Mouse (Mus musculus): ENCODE results near the gene Myo1e.

GRCm38 (mm10) chr9:70314019-70314418 lies 106.9 kb downstream of the Myo1e start:
- TF ChIP-seq CTCF (IDR thresholded peaks at IDR 0.05) (peak; percentile 35), POLR2A (IDR thresholded peaks at IDR 0.05; ENCODE audit: insufficient read depth, low read depth, low read length) (no peak), EP300 (IDR thresholded peaks at IDR 0.05; ENCODE audit: insufficient read depth, low read depth, low read length) (no peak)
